Mouse (Mus musculus) adrenal gland (tissue): ENCODE measurements around the gene Pex16.

Experiments used
- intact Hi-C: fragments of 180-260 bp; cut with DNase I; formaldehyde crosslinking; loops from one replicate; pipeline ENCODE4 v1.15.1; 2025
- microRNA-seq, 2 experiments: library from miRNA; unstranded; fragments of <30 nt; microRNA quantifications; one replicate each; pipeline ENCODE4; 2019

The Pex16 gene

DNA sequence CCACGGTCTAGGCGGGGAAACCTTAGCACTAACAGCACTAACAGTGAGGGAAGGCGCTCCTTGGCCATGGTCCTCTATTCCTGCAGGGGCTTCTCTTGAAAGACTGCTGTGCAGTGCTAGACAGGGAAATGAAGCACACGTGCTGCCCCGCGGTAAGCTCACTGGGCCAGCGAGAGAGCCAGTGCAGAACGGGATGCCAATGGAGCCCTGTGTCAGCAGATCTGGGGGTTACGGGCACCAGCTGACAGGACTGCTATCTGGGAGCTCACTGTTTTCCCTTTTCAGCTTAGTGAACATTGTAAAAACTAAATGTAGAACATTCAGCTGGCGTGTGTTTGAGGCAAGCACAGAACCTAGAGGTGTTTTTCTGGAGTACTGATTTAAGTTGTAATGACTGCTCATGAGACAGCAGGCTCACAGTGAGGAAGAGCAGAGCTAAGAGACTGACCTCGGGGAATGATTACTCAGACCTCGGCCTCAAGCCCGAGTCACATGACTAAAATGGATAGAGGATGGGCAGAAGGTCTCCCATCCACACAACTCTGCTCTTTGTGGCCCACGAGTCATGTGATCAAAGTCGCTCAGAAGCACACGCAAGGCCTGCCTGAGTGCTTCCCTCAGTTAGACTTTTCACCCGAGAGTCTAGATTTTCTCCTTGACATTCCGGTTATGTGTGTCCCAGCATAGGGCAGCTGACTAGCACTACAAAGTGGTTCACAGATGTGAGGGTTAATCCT is 34.0 kb downstream of the Pex16 start:
- intact Hi-C loops, result no loop called here

GRCm38 (mm10) chr2:92411705-92412104 is 37.2 kb downstream of the Pex16 start:
- intact Hi-C loops, result no loop called here

DNA sequence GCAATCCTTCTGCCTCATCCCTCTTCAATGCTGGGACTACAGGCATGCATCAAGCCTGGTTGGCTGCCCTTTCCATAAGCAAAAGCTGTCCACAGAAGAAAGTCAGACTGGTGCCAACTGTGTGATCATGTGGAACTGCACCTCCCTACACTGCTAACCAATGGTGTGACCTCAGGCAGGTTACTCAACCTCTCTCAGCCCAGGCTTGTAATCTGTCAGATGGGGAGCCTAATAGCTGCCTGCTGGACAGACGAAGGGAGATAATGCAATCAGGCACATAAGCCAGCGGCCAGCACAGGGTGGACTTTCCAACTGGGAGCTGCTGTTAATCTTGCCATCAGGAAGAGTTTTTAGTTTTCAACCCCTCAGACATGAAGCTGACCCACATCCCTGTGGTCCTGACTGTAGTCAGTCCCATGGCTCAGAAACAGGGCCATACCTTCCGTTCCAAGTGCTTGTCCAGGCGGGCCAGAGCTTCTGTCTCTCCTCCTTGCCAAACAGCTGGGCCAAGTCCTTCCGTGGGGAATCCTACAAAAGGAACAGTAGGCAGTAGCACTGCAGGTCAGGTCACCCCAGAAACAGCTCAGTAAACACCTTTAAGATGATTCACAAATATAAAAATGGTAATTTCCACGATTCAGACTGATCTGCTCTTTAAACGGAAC is 47.4 kb downstream of the Pex16 start:
- intact Hi-C loops, result loop anchor here (2.0 kb wide), 1 partner anchor 13 kb away; the partner anchor contains the start of gene Cry2

GRCm38 (mm10) chr2:92422388-92423135 is 48.1 kb downstream of the Pex16 start:
- intact Hi-C loops, result no loop called here

- intact Hi-C loops, result no loop called here
Measured at GRCm38 (mm10) chr2:92423156-92423555, 48.7 kb downstream of the Pex16 start.

DNA sequence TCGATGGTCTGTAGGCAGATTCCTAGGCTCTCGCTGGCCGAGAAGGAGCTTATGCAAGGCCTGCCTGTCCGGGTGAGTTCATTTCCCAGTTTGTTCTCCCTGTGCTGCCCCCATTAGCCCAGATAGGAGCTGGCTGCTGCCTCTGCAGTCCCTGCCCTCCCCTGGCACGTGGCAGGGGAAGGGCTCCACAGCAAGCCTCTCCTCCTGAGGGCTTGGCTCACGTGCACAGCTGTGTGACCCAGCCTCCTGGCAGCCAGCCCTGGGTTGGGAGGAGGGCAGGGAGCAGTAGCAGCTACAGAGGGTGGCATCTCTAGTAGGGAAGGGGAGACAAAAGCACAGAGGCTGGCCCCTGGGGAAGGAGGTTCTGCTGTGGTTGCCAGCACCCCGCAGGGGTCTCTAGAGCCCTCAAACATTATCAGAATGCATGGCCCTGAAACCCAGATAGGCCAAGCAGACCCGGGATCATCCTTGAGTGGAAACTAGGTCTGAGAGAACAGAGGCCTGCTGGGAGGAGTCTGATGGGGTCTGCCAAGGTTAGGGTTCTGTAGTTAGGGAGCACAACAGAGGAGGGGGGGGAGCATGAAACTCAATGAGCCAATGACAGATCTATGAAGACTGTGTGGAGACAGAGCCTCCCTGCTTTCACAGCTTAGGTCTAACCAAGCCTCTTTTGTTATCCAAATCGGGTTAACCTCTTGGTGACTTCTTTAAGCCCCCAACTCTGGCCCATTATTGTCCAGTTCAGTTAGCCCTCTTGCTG is 49.4 kb downstream of the Pex16 start:
- intact Hi-C loops, result no loop called here

GRCm38 (mm10) chr2:92424462-92425308 is 50.2 kb downstream of the Pex16 start:
- intact Hi-C loops, result no loop called here

DNA sequence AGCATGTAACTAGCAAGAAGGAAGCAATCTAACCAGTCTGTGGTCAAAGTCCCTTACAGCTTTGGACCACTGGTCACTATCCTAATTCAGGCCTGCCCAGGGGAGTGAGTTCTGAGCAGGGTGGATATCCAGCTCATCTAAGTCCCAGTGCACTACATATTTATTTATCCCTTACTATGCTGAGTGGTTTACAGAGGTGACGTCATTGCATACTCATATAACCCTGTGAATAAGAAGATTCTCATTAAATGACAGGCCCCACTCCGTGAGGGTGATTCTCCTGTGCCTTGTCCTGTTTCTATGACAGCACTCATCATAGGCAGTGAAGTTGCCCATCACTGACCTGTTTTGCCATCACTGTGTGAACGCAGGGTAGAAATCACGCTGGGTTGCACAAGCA is 50.9 kb downstream of the Pex16 start:
- intact Hi-C loops, result no loop called here

DNA sequence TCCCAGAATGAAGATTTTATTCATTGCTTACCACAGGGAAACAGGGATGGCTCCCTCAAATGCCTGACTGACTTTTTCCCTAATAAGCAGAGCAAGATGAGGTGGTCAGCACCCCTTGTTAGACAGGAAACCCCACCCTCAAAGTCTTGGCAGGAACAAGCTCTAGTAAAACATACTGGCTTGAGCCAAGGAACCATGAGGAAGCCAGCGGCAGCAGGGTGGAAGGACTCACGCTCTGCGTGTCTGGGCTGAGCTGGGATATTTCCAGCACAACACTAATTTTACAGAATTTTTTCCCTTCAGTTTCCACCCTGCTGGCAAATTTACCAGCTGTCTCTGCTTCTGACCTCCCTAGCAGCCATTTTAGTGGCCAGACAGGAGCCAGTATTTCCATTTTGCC is 52.0 kb downstream of the Pex16 start:
- intact Hi-C loops, result no loop called here

DNA sequence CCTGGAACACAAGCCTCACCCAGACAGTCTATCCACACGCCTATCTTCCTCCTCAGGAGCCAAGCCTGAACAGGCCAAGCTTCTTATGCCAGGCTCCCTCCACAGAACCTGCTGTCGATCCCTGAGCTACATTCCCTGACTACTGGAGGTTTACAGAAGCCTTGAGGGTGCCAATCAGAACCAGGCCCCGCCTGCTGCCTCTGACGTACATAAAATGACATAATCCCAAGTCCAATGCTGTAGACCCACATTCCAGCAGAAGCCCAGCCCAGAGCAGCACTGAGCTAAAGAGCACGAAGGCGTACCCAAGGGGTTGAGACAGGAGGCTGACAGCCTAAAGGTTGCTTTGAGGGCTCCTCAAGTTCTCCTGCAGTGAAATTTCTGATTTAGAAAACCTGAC is 53.4 kb downstream of the Pex16 start:
- intact Hi-C loops, result no loop called here

DNA sequence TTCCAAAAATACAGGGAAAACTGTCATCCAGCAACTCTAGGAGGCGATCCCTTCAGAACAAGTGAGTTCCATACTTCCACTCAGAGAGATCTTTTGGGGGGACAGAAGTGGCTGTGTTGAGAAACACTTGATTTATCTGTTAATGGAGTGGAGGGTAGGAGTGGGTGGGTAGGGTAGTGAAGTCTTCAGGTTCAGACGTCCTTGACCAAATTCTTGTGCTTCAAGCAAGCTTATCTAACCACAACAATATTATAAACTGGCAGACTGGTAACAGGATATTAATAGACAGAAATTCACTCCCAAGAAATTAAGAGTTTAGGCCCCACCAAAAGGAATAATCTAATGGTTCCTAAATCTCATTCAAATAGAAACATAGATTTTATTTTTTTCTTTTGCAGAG is 55.6 kb downstream of the Pex16 start:
- intact Hi-C loops, result no loop called here

Small RNA genes within 50 kb of the gene (microRNA-seq; reads per million reads assigned to microRNA genes)
- 0.46 to 0.62 reads per million in 2 experiments for gene Mir7000
